Mouse (Mus musculus) heart, embryonic 11.5 days (tissue): ENCODE data around the gene Terb1. TPM values are rescaled to one million over a fixed set of nuclear protein-coding genes. Genes with fewer than 3 reads are reported as not detected.

ENCODE experiments used
- ATAC-seq: fragments of 200-750 bp; cut with Nextera tagmentation; replicated peaks from 2 replicates; pipeline ENCODE4 v1.8.0; 2017; ENCODE audit warnings: moderate library complexity; ENCODE audit not compliant: insufficient number of reproducible peaks, low FRiP score, low TSS enrichment
- H3K27ac ChIP-seq: fragments of 300-500 bp; sonication (generic); 2 replicates; pipeline ENCODE4 v1.5.1; 2014; ENCODE audit warnings: mild to moderate bottlenecking, low read depth, low read length
- H3K27me3 ChIP-seq: fragments of 300-500 bp; sonication (generic); 2 replicates; pipeline ENCODE4 v1.6.1; 2014; ENCODE audit warnings: mild to moderate bottlenecking, low read length, mixed read lengths; ENCODE audit not compliant: control insufficient read depth, insufficient read depth
- H3K36me3 ChIP-seq: fragments of 300-500 bp; sonication (generic); 2 replicates; pipeline ENCODE4 v1.6.1; 2014; ENCODE audit warnings: mild to moderate bottlenecking, low read length, moderate library complexity, mixed read lengths; ENCODE audit not compliant: control insufficient read depth, insufficient read depth
- H3K4me1 ChIP-seq: fragments of 300-500 bp; sonication (generic); 2 replicates; pipeline ENCODE4 v1.6.1; 2014; ENCODE audit warnings: low read length; ENCODE audit not compliant: control insufficient read depth, insufficient read depth
- H3K4me2 ChIP-seq: fragments of 300-500 bp; sonication (generic); 2 replicates; pipeline ENCODE4 v1.6.1; 2014; ENCODE audit warnings: mild to moderate bottlenecking, moderate library complexity
- H3K4me3 ChIP-seq: fragments of 300-500 bp; sonication (generic); 2 replicates; pipeline ENCODE4 v1.5.1; 2014; ENCODE audit warnings: low read depth, low read length
- H3K9ac ChIP-seq: fragments of 300-500 bp; sonication (generic); 2 replicates; pipeline ENCODE4 v1.6.1; 2014; ENCODE audit warnings: mild to moderate bottlenecking, low read depth, low read length, moderate library complexity
- H3K9me3 ChIP-seq: fragments of 300-500 bp; sonication (generic); replicated peaks from 2 replicates; pipeline ENCODE4 v1.6.1; 2016; ENCODE audit warnings: low read length; ENCODE audit not compliant: control insufficient read depth
- WGBS: fragments of 180-500 bp; shearing (Covaris S2); extraction: QIAGEN DNeasy Blood & Tissue Kit; methylation state at CpG from one replicate; pipeline ENCODE4 v1.1.7; 2014; ENCODE audit not compliant: insufficient replicate concordance; 5-methylcytosine and 5-hydroxymethylcytosine counted together
- polyA plus RNA-seq: library from polyadenylated mRNA; unstranded; fragments of >200 nt; fragmentation: Nextera tagmentation; extraction: Ambion mirVana; gene quantifications from 2 replicates; pipeline ENCODE4 v1.2.1, GENCODE M21; 2014

The Terb1 gene
- polyA plus RNA-seq, 1 experiment from 2014 or later: 0.39 TPM

DNA sequence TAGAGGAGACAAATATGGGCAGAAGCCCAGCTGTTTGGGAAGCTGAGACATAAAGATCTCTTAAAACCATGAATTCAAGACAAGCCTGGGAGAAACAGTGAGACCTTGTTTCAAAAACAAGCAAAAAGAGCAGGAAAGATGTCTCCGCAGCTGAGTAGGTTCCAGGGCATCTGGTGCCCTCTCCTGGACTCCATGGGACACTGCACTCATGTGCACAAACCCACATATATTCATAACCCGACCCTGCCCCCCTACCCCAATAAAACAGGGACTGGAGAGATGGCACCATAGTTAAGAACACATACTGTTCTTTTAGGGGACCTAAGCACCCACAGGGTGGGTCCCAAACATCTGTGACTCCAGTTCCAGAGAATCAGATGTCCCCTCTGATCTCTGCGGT, 106.1 kb downstream of the Terb1 start:
- Histone ChIP-seq H3K9ac (no peak overlapping the region), H3K36me3 (no peaks in the 10 kb centered on the region), H3K27ac (no peak overlapping the region), H3K27me3 (no peaks in the 10 kb centered on the region), H3K9me3 (no peaks in the 10 kb centered on the region), H3K4me2 (no peak overlapping the region), H3K4me3 (no peak overlapping the region), H3K4me1 (peaks cover 10% of the 10 kb centered on the region; the same call in 1 of the 2 replicates)
- no peak for ATAC-seq
- 73% methylated on average over 3 of the region's 3 CpGs for WGBS

Other genes with a start within 250 kb of the Terb1 start
- not detected in 2 replicates for gene Cmtm2a, start 216.7 kb downstream of the Terb1 start, polyA plus RNA-seq
- not detected in 2 replicates for gene Gm45711, start 199.8 kb downstream of the Terb1 start, polyA plus RNA-seq
- gene Cmtm1, start 199.8 kb downstream of the Terb1 start, polyA plus RNA-seq: not detected in 2 replicates
- not detected in 2 replicates for gene Gm11020, start 188.3 kb downstream of the Terb1 start, polyA plus RNA-seq
- not detected in 2 replicates for gene Cmtm2b, start 187.7 kb downstream of the Terb1 start, polyA plus RNA-seq
- 106 and 112 TPM in 2 replicates for gene Cmtm3, start 170.5 kb downstream of the Terb1 start, polyA plus RNA-seq
- gene Cmtm4, start 114.1 kb downstream of the Terb1 start, polyA plus RNA-seq: 1.9 and 2.2 TPM in 2 replicates
- gene Dync1li2, start 66.9 kb downstream of the Terb1 start, polyA plus RNA-seq: 43.0 and 52.9 TPM in 2 replicates
- 78.1 and 88.6 TPM in 2 replicates for gene Nae1, start 24.7 kb upstream of the Terb1 start, polyA plus RNA-seq
- 0.34 and 0.68 TPM in 2 replicates for gene Car7, start 24.8 kb upstream of the Terb1 start, polyA plus RNA-seq
- 9.5 and 10.2 TPM in 2 replicates for gene Pdp2, start 81.5 kb upstream of the Terb1 start, polyA plus RNA-seq
- 14.5 and 16.4 TPM in 2 replicates for gene Cdh16, start 114.5 kb upstream of the Terb1 start, polyA plus RNA-seq
- gene Rrad, start 121.4 kb upstream of the Terb1 start, polyA plus RNA-seq: 300 and 328 TPM in 2 replicates
- gene Ciao2b, start 132.1 kb upstream of the Terb1 start, polyA plus RNA-seq: 189 and 199 TPM in 2 replicates
- not detected in 2 replicates for gene Ces2a, start 224.1 kb upstream of the Terb1 start, polyA plus RNA-seq